Mouse (Mus musculus) kidney, adult 11 months (tissue): ENCODE results near the gene Il10.
"Not testable (repeated sequence)": the region's sequence is repeated elsewhere in the genome, so short reads cannot be mapped to it uniquely, and the experiment has no call there.

Experiments
- DNase-seq: peaks from one replicate; pipeline ENCODE4 v3.0.0; 2022

Il10 gene

GRCm38 (mm10) chr1:131020425-131021310 is 1.0 kb downstream of the Il10 start:
- DNase-seq, result no peak

- no peak for DNase-seq
Measured at GRCm38 (mm10) chr1:131021438-131021837, 1.8 kb downstream of the Il10 start.

GRCm38 (mm10) chr1:131021900-131022590 is 2.4 kb downstream of the Il10 start:
- no peak for DNase-seq

- peak; percentile 18 for DNase-seq
Measured at GRCm38 (mm10) chr1:131022591-131023249, 3.1 kb downstream of the Il10 start.

- not testable (repeated sequence) for DNase-seq
Measured at GRCm38 (mm10) chr1:131023250-131023858, 3.7 kb downstream of the Il10 start.

- no peak for DNase-seq
Measured at GRCm38 (mm10) chr1:131024900-131025842, 5.5 kb downstream of the Il10 start.

GRCm38 (mm10) chr1:131025843-131026190 is 6.2 kb downstream of the Il10 start:
- DNase-seq, result no peak

- no peak for DNase-seq
Measured at GRCm38 (mm10) chr1:131029215-131029614, 9.6 kb downstream of the Il10 start.

- no peak for DNase-seq
Measured at GRCm38 (mm10) chr1:131030261-131030660, 10.6 kb downstream of the Il10 start.

GRCm38 (mm10) chr1:131031267-131031666 is 11.6 kb downstream of the Il10 start:
- DNase-seq, result no peak

- no peak for DNase-seq
Measured at GRCm38 (mm10) chr1:131038001-131038400, 18.4 kb downstream of the Il10 start.

- DNase-seq, result no peak
Measured at GRCm38 (mm10) chr1:131038415-131039017, 18.9 kb downstream of the Il10 start.

GRCm38 (mm10) chr1:131039479-131039878 is 19.8 kb downstream of the Il10 start:
- DNase-seq, result no peak

GRCm38 (mm10) chr1:131042263-131042662 is 22.6 kb downstream of the Il10 start:
- no peak for DNase-seq

- DNase-seq, result no peak
Measured at GRCm38 (mm10) chr1:131042721-131043120, 23.1 kb downstream of the Il10 start.

GRCm38 (mm10) chr1:131043636-131044035 is 24.0 kb downstream of the Il10 start:
- no peak for DNase-seq

GRCm38 (mm10) chr1:131045723-131046355 is 26.2 kb downstream of the Il10 start:
- DNase-seq, result no peak

- no peak for DNase-seq
Measured at GRCm38 (mm10) chr1:131046607-131047006, 27.0 kb downstream of the Il10 start.

GRCm38 (mm10) chr1:131048121-131048863 is 28.6 kb downstream of the Il10 start:
- DNase-seq, result peak; percentile 47

- DNase-seq, result no peak
Measured at GRCm38 (mm10) chr1:131048946-131049345, 29.3 kb downstream of the Il10 start.
